Mouse (Mus musculus): ENCODE results near the gene Exosc10.

Gene Exosc10

GRCm38 (mm10) chr4:148570693-148571295, 12.6 kb downstream of the Exosc10 start:
- DNase-seq (ENCODE audit: low spot score in 2 of 2) = no peak

- no peak for DNase-seq (ENCODE audit: low spot score in 2 of 2)
Observed at GRCm38 (mm10) chr4:148573222-148573621, 15.0 kb downstream of the Exosc10 start.

GRCm38 (mm10) chr4:148580765-148581164, 22.5 kb downstream of the Exosc10 start:
- no peak for DNase-seq (ENCODE audit: low spot score in 2 of 2)

GRCm38 (mm10) chr4:148581422-148581821, 23.2 kb downstream of the Exosc10 start:
- DNase-seq (ENCODE audit: low spot score in 2 of 2) = no peak

GRCm38 (mm10) chr4:148583257-148583656, 25.0 kb downstream of the Exosc10 start:
- DNase-seq (ENCODE audit: low spot score in 2 of 2) = no peak

GRCm38 (mm10) chr4:148586648-148587047, 28.4 kb downstream of the Exosc10 start:
- DNase-seq (ENCODE audit: low spot score in 2 of 2) = no peak

- no peak for DNase-seq (ENCODE audit: low spot score in 2 of 2)
Observed at GRCm38 (mm10) chr4:148588793-148589192, 30.6 kb downstream of the Exosc10 start.

- DNase-seq (ENCODE audit: low spot score in 2 of 2) = no peak
Observed at GRCm38 (mm10) chr4:148589565-148589964, 31.3 kb downstream of the Exosc10 start.

GRCm38 (mm10) chr4:148590421-148591170, 32.4 kb downstream of the Exosc10 start:
- no peak for DNase-seq (ENCODE audit: low spot score in 2 of 2)

GRCm38 (mm10) chr4:148591171-148591630, 33.0 kb downstream of the Exosc10 start, which contains the start of gene Srm:
Gene Srm, plus strand, starts transcription at chr4:148591503.
- DNase-seq (ENCODE audit: low spot score in 2 of 2) = peak; percentile 99

- peak in 1 of 2 experiments; percentile 42 for DNase-seq (ENCODE audit: low spot score in 2 of 2)
Observed at GRCm38 (mm10) chr4:148591637-148592380, 33.6 kb downstream of the Exosc10 start.

- DNase-seq (ENCODE audit: low spot score in 2 of 2) = no peak
Observed at GRCm38 (mm10) chr4:148593996-148594395, 35.8 kb downstream of the Exosc10 start.

GRCm38 (mm10) chr4:148595916-148596315, 37.7 kb downstream of the Exosc10 start:
- DNase-seq (ENCODE audit: low spot score in 2 of 2) = no peak

- no peak for DNase-seq (ENCODE audit: low spot score in 2 of 2)
Observed at GRCm38 (mm10) chr4:148596731-148597130, 38.5 kb downstream of the Exosc10 start.

GRCm38 (mm10) chr4:148598826-148599225, 40.6 kb downstream of the Exosc10 start:
- no peak for DNase-seq (ENCODE audit: low spot score in 2 of 2)

GRCm38 (mm10) chr4:148600316-148600715, 42.1 kb downstream of the Exosc10 start:
- DNase-seq (ENCODE audit: low spot score in 2 of 2) = no peak

GRCm38 (mm10) chr4:148601871-148602270, 43.6 kb downstream of the Exosc10 start:
- DNase-seq (ENCODE audit: low spot score in 2 of 2) = no peak

- no peak for DNase-seq (ENCODE audit: low spot score in 2 of 2)
Observed at GRCm38 (mm10) chr4:148602357-148603120, 44.3 kb downstream of the Exosc10 start, which contains the start of gene Masp2. Gene Masp2, plus strand, starts transcription at chr4:148602554.

GRCm38 (mm10) chr4:148603376-148604139, 45.3 kb downstream of the Exosc10 start:
- no peak for DNase-seq (ENCODE audit: low spot score in 2 of 2)

GRCm38 (mm10) chr4:148604141-148604540, 45.9 kb downstream of the Exosc10 start:
- peak; percentile 73 to 78 for DNase-seq (ENCODE audit: low spot score in 2 of 2)
